Mouse (Mus musculus) embryonic fibroblast, embryonic 13.5 days (primary cell): Measurements from ENCODE around the gene Sox15.

Experiments
- CTCF ChIP-seq: IDR thresholded peaks from 2 replicates; pipeline ENCODE4 v1.5.1; 2011; ENCODE audit warnings: mild to moderate bottlenecking, control low read depth, low read length, moderate library complexity, borderline replicate concordance; ENCODE audit not compliant: insufficient read depth
- POLR2A ChIP-seq: IDR thresholded peaks from 2 replicates; pipeline ENCODE4 v1.6.1; 2011; ENCODE audit warnings: low read depth, mild to moderate bottlenecking, control low read depth, low read length, moderate library complexity

- no peak for TF ChIP-seq POLR2A
- no peak for TF ChIP-seq CTCF
Observed at GRCm38 (mm10) chr11:69617805-69618204, 37.3 kb upstream of the Sox15 start, which contains the start of gene Shbg.
